Comparison of ENCODE assay signal across 21 mouse cellular contexts in the genomic region with DNA sequence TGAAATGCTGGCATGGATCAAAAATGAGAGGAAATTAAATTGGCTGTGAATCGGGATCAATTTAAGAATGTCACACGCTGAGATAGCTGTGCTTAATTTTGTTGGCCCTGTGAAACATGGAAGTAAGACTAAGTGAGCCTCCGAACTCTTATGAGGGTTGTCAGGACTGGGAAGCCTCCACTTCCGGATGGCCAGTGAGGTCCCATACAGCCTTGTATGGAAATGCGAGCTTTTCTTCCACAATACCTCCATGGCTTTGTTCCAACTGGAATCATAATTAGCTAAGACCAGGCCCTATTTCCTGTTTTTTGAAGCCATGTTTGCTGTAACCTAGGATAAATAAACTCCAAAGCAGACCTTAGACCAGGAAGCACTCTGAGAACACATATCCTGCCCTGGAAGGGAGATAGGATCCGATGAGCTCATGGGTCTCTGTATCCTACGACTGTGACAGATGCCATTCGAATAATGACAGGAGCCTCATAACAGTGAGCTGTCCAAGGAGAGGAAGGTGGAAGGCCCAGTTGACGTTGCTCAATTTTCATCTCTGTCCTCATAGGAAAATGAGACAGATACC. TPM values are rescaled to one million over a fixed set of nuclear protein-coding genes. Genes with fewer than 3 reads are reported as not detected.
DNase-seq lines count a peak whose midpoint lies in the region; ATAC-seq lines count a peak whose summit lies in the region.
"Had no signal": no experiment of that assay in that cellular context is flagged by ENCODE, and none has a peak within 500 bp of the region (broad histone marks: within the 10 kb centered on the region; RNA-seq: fewer than 3 reads in every experiment).

No protein-coding gene starts in this region.

- no peaks in the 10 kb centered on the region for H3K27me3 ChIP-seq in lung, embryonic 15.5 days
- H3K27me3 ChIP-seq: embryonic facial prominence, embryonic 15.5 days; limb, embryonic 15.5 days had no signal

- ATAC-seq in lung, embryonic 15.5 days (ENCODE audit: borderline replicate concordance, extremely low read depth, low FRiP score, low TSS enrichment): 0 out of 2 replicates have a peak, but pooled peaks have one; percentile 42
- ATAC-seq in granulocyte monocyte progenitor cell, adult 5-6 weeks (replicated peaks; ENCODE audit: poor library complexity, severe bottlenecking): no peak
- ATAC-seq: forebrain, embryonic 16.5 days; hindbrain, postnatal 0 days; intestine, postnatal 0 days had no signal

- 76% methylated on average over 9 of the region's 9 CpGs for WGBS in lung, embryonic 15.5 days

- no peaks in the 10 kb centered on the region for H3K36me3 ChIP-seq in lung, embryonic 15.5 days
- H3K36me3 ChIP-seq: embryonic facial prominence, embryonic 15.5 days; limb, embryonic 15.5 days; midbrain, embryonic 12.5 days had no signal

- peaks cover 9% of the 10 kb centered on the region for H3K4me1 ChIP-seq in lung, embryonic 15.5 days
- H3K4me1 ChIP-seq: embryonic facial prominence, embryonic 15.5 days; limb, embryonic 15.5 days had no signal

- no peak overlapping the region for H3K4me3 ChIP-seq in lung, embryonic 15.5 days
- H3K4me3 ChIP-seq: embryonic facial prominence, embryonic 15.5 days; limb, embryonic 15.5 days; midbrain, embryonic 12.5 days had no signal

- DNase-seq in heart, adult 9 months (ENCODE audit: low spot score in 2 of 2): peak; percentile 47 to 82
- no peak for DNase-seq in heart, postnatal 25 days (ENCODE audit: low spot score)
- no peak for DNase-seq in lung, postnatal 4 days
- peak; percentile 35 for DNase-seq in induced T-regulatory cell, adult 2 months (ENCODE audit: low read depth)
- DNase-seq in naive thymus-derived CD4-positive, alpha-beta T cell, adult 2 months (ENCODE audit: low read depth): peak; percentile 7
- DNase-seq: adrenal gland, adult 2 months; cerebellum, adult 18-20 months; cerebellum, postnatal 14 days; embryo, embryonic 11 days; gastrocnemius, postnatal 14 days; left cerebral cortex, postnatal 4 days; spleen, adult 18-20 months had no signal

- H3K4me2 ChIP-seq in lung, embryonic 15.5 days: no peak overlapping the region
- H3K4me2 ChIP-seq: embryonic facial prominence, embryonic 15.5 days; limb, embryonic 15.5 days; midbrain, embryonic 12.5 days had no signal

- H3K9me3 ChIP-seq in lung, embryonic 15.5 days: no peaks in the 10 kb centered on the region
- H3K9me3 ChIP-seq: embryonic facial prominence, embryonic 15.5 days; limb, embryonic 15.5 days; midbrain, embryonic 12.5 days had no signal

- no peak overlapping the region for H3K27ac ChIP-seq in lung, embryonic 15.5 days
- H3K27ac ChIP-seq: embryonic facial prominence, embryonic 15.5 days; hindbrain, postnatal 0 days; limb, embryonic 15.5 days; liver, embryonic 14.5 days; midbrain, embryonic 12.5 days had no signal

- no peak overlapping the region for H3K9ac ChIP-seq in lung, embryonic 15.5 days
- H3K9ac ChIP-seq: embryonic facial prominence, embryonic 15.5 days; limb, embryonic 15.5 days; liver, embryonic 14.5 days; midbrain, embryonic 12.5 days had no signal

- intact Hi-C loops in heart, postnatal 25 days (cut with DNase I): loop anchor here (2.0 kb wide), 1 partner anchor 20 kb away; no protein-coding TSS in a partner anchor

RNA-seq across cellular contexts. Expression of a gene that starts 17.4 kb away (rescaled TPM):
- 10 to 100 TPM; 64.3 to 67.1 TPM for total RNA-seq in heart, postnatal 25 days (2021)
- polyA plus RNA-seq in lung, embryonic 15.5 days (2015; fragmentation: Nextera tagmentation; extraction: Ambion mirVana): 104 and 106 TPM in 2 replicates
- 3.9 and 5.2 TPM in 2 replicates for total RNA-seq in granulocyte monocyte progenitor cell, adult 5-6 weeks (2014; fragmentation: Nextera tagmentation)
- 8.2 and 8.5 TPM in 2 replicates for total RNA-seq in granulocyte monocyte progenitor cell, adult 5-6 weeks (2017)

Comparison
In these comparisons a context has a peak if more than half of its experiments do, and no peak if none do; other contexts are left out.
1. DNase-seq: peak in heart, adult 9 months (2 of 2), induced T-regulatory cell, adult 2 months (single experiment) and naive thymus-derived CD4-positive, alpha-beta T cell, adult 2 months (single experiment); none in heart, postnatal 25 days (single experiment) and lung, postnatal 4 days (0 of 2).
2. RNA of a gene that starts 17.4 kb away (total RNA-seq): 64.3 to 67.1 TPM in heart, postnatal 25 days; 3.9 to 8.5 TPM in granulocyte monocyte progenitor cell, adult 5-6 weeks; every median in the first group is over 4 times any median in the second.